Comparison of ENCODE assay signal across 7 mouse cellular contexts in genomic region chr4:126102061-126102841, GRCm38 (mm10). TPM values are rescaled to one million over a fixed set of nuclear protein-coding genes. Genes with fewer than 3 reads are reported as not detected.
DNase-seq lines count a peak whose midpoint lies in the region; ATAC-seq and TF ChIP-seq lines count a peak whose summit lies in the region.

No protein-coding gene starts in this region.

- H3K4me3 ChIP-seq in testis, adult 2 months (ENCODE audit: control insufficient read depth, low read depth, low read length) = no peak overlapping the region
- no peak overlapping the region for H3K4me3 ChIP-seq in cortical plate, adult 2 months (ENCODE audit: insufficient read depth, low read length)
- peak overlapping the region; percentile 94 for H3K4me3 ChIP-seq in heart, embryonic 13.5 days

- H3K27ac ChIP-seq in testis, adult 2 months (ENCODE audit: control insufficient read depth, insufficient read depth, low read depth, low read length) = peak overlapping the region; percentile 83; the same call in 1 of the 2 replicates
- H3K27ac ChIP-seq in cortical plate, adult 2 months (ENCODE audit: insufficient read depth, low read length) = peak overlapping the region; percentile 65
- peak overlapping the region; percentile 96 for H3K27ac ChIP-seq in heart, embryonic 13.5 days (replicated peaks)

- 51% methylated on average over 7 of the region's 7 CpGs for whole genome bisulfite sequencing in heart, embryonic 13.5 days

- TF ChIP-seq POLR2A in testis, adult 2 months (IDR thresholded peaks at IDR 0.05; ENCODE audit: control insufficient read depth, low read depth, low read length) = no peak
- TF ChIP-seq POLR2A in cortical plate, adult 2 months (IDR thresholded peaks at IDR 0.05; ENCODE audit: extremely low read depth, insufficient read depth, low read length) = no peak

- no peaks in the 10 kb centered on the region for H3K9me3 ChIP-seq in heart, embryonic 13.5 days

- DNase-seq in testis, postnatal 14 days (ENCODE audit: low spot score) = no peak
- peak; percentile 45 to 57 for DNase-seq in kidney, postnatal 4 days
- DNase-seq in testis, postnatal 10 days (ENCODE audit: low spot score) = no peak

- TF ChIP-seq CTCF in testis, adult 2 months (IDR thresholded peaks at IDR 0.05; ENCODE audit: control insufficient read depth, insufficient read depth, insufficient replicate concordance, low read depth, low read length) = no peak
- TF ChIP-seq CTCF in cortical plate, adult 2 months (IDR thresholded peaks at IDR 0.05; ENCODE audit: extremely low read depth, insufficient read depth, low read length) = no peak

- ATAC-seq in heart, embryonic 13.5 days (ENCODE audit: extremely low read depth, insufficient number of reproducible peaks, low FRiP score, low TSS enrichment) = no peak; the same call in 1 of the 2 replicates
- peak; percentile 29 for ATAC-seq in megakaryocyte, adult 5-6 weeks (ENCODE audit: poor library complexity, severe bottlenecking)

- H3K9ac ChIP-seq in heart, embryonic 13.5 days = peak overlapping the region; percentile 97

- H3K27me3 ChIP-seq in testis, adult 2 months (ENCODE audit: control insufficient read depth, insufficient read depth, low read length) = no peaks in the 10 kb centered on the region
- H3K27me3 ChIP-seq in heart, embryonic 13.5 days (replicated peaks) = no peaks in the 10 kb centered on the region

- peak overlapping the region; percentile 99 for H3K4me2 ChIP-seq in heart, embryonic 13.5 days

- H3K36me3 ChIP-seq in testis, adult 2 months (ENCODE audit: control insufficient read depth, insufficient read depth, low read length) = no peaks in the 10 kb centered on the region
- peaks cover 21% of the 10 kb centered on the region for H3K36me3 ChIP-seq in heart, embryonic 13.5 days

- H3K4me1 ChIP-seq in testis, adult 2 months (ENCODE audit: control insufficient read depth, insufficient read depth, low read length) = peaks cover 16% of the 10 kb centered on the region
- peaks cover 4% of the 10 kb centered on the region for H3K4me1 ChIP-seq in cortical plate, adult 2 months (ENCODE audit: control insufficient read depth, insufficient read depth, low read length)
- H3K4me1 ChIP-seq in heart, embryonic 13.5 days = peaks cover 86% of the 10 kb centered on the region

RNA-seq across cellular contexts. Expression of gene Stk40, which starts 1.5 kb away (rescaled TPM):
- 33.5 and 33.9 TPM in 2 replicates for polyA plus RNA-seq in testis, adult 2 months (2012; rRNA removed)
- polyA plus RNA-seq in cortical plate, adult 2 months (2012; rRNA removed) = 15.9 and 17.5 TPM in 2 replicates
- 26.4 and 26.6 TPM in 2 replicates for polyA plus RNA-seq in heart, embryonic 13.5 days (2015; fragmentation: Nextera tagmentation; extraction: Ambion mirVana)
- 20.8 and 21.4 TPM in 2 replicates for total RNA-seq in megakaryocyte, adult 5-6 weeks (2015)
- total RNA-seq in megakaryocyte, adult 5-6 weeks (2017) = 22.5 and 32.8 TPM in 2 replicates

RNA-seq across cellular contexts. Expression of gene Lsm10, which starts 5.8 kb away (rescaled TPM):
- 41.9 and 43.5 TPM in 2 replicates for polyA plus RNA-seq in testis, adult 2 months (2012; rRNA removed)
- polyA plus RNA-seq in cortical plate, adult 2 months (2012; rRNA removed) = 25.5 TPM in 2 replicates
- 35.2 and 48.6 TPM in 2 replicates for polyA plus RNA-seq in heart, embryonic 13.5 days (2015; fragmentation: Nextera tagmentation; extraction: Ambion mirVana)
- total RNA-seq in megakaryocyte, adult 5-6 weeks (2015) = 47.3 and 54.9 TPM in 2 replicates
- total RNA-seq in megakaryocyte, adult 5-6 weeks (2017) = 19.3 and 21.7 TPM in 2 replicates

RNA-seq across cellular contexts. Expression of gene Oscp1, which starts 43.9 kb away (rescaled TPM):
- 166 and 189 TPM in 2 replicates for polyA plus RNA-seq in testis, adult 2 months (2012; rRNA removed)
- 20.3 and 21.4 TPM in 2 replicates for polyA plus RNA-seq in cortical plate, adult 2 months (2012; rRNA removed)
- polyA plus RNA-seq in heart, embryonic 13.5 days (2015; fragmentation: Nextera tagmentation; extraction: Ambion mirVana) = 6.4 and 7.7 TPM in 2 replicates
- total RNA-seq in megakaryocyte, adult 5-6 weeks (2015) = 0.75 and 0.83 TPM in 2 replicates
- total RNA-seq in megakaryocyte, adult 5-6 weeks (2017) = 4.0 and 5.7 TPM in 2 replicates

RNA-seq across cellular contexts. Expression of gene Eva1b, which starts 45.3 kb away (rescaled TPM):
- polyA plus RNA-seq in testis, adult 2 months (2012; rRNA removed) = 5.4 and 6.2 TPM in 2 replicates
- polyA plus RNA-seq in cortical plate, adult 2 months (2012; rRNA removed) = 7.6 and 7.9 TPM in 2 replicates
- polyA plus RNA-seq in heart, embryonic 13.5 days (2015; fragmentation: Nextera tagmentation; extraction: Ambion mirVana) = 30.9 and 34.2 TPM in 2 replicates
- 0.82 and 1.1 TPM in 2 replicates for total RNA-seq in megakaryocyte, adult 5-6 weeks (2015)
- 0.24 and 1.3 TPM in 2 replicates for total RNA-seq in megakaryocyte, adult 5-6 weeks (2017)

RNA-seq across cellular contexts. Expression of gene Mrps15, which starts 55.5 kb away (rescaled TPM):
- 30.4 and 33.9 TPM in 2 replicates for polyA plus RNA-seq in testis, adult 2 months (2012; rRNA removed)
- polyA plus RNA-seq in cortical plate, adult 2 months (2012; rRNA removed) = 65.7 and 73.3 TPM in 2 replicates
- 129 and 137 TPM in 2 replicates for polyA plus RNA-seq in heart, embryonic 13.5 days (2015; fragmentation: Nextera tagmentation; extraction: Ambion mirVana)
- total RNA-seq in megakaryocyte, adult 5-6 weeks (2015) = 120 and 147 TPM in 2 replicates
- total RNA-seq in megakaryocyte, adult 5-6 weeks (2017) = 64.5 and 68.3 TPM in 2 replicates

Comparison
In these comparisons a context has a peak if more than half of its experiments do, and no peak if none do; other contexts are left out.
1. DNase-seq: peak in kidney, postnatal 4 days (2 of 2); none in testis, postnatal 14 days (single experiment) and testis, postnatal 10 days (single experiment).
2. Peak in every context shown above with its lines, with median percentiles within 50 percentile points of each other: H3K27ac ChIP-seq.